Mouse (Mus musculus): ENCODE data around the gene Mcm2. TPM values are rescaled to one million over a fixed set of nuclear protein-coding genes. Genes with fewer than 3 reads are reported as not detected.

The Mcm2 gene
- polyA plus RNA-seq, 1 experiment from 2014 or later, result 53.6 TPM

GRCm38 (mm10) chr6:88936342-88937213, 38.0 kb upstream of the Mcm2 start:
- Histone ChIP-seq H3K4me3 (ENCODE audit: low read depth, low read length) (no peak overlapping the region), H3K36me3 (replicated peaks; ENCODE audit: insufficient read depth, low read length) (no peaks in the 10 kb centered on the region), H3K4me2 (ENCODE audit: low read depth, low read length) (no peak overlapping the region), H3K4me1 (ENCODE audit: insufficient read depth) (no peaks in the 10 kb centered on the region), H3K27ac (ENCODE audit: low read depth) (no peak overlapping the region), H3K27me3 (ENCODE audit: insufficient read depth, low read length) (0 out of 2 replicates have a peak, but pooled peaks cover 5% of the 10 kb centered on the region), H3K9me3 (ENCODE audit: low read length) (no peaks in the 10 kb centered on the region), H3K9ac (replicated peaks) (no peak overlapping the region)
- no peak for ATAC-seq
- TF ChIP-seq CTCF (IDR thresholded peaks at IDR 0.05; ENCODE audit: low read depth) (no peak), EP300 (IDR thresholded peaks at IDR 0.05; ENCODE audit: low read depth) (no peak)
- DNase-seq, result no peak
- WGBS (ENCODE audit: insufficient replicate concordance), result 73% methylated on average over 13 of the region's 13 CpGs

DNA sequence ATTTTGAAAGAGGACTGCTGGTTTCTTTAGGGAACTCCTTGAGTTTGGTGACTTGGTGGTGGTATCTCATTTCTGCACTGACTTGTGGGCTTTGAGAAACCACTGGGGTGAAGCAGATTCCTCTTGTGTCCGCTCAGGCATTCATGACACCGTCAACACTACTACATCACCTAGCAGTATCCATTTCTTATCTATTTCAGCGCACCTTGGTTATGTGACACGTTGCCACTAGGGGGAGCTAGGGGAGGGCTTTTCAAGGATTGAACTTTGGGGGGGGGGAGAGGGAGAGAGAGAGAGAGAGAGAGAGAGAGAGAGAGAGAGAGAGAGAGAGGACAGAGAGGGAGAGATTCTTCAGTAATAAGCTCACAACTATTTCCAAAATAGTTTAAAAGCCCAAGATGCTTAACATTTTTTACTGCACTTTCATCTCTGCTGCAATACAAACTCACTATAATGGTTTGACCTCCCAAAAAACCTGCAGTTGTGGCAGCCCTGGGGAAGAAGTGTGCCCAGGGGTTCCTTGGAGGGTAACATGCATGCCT, 37.2 kb upstream of the Mcm2 start:
- no peaks in the 10 kb centered on the region for H3K36me3 ChIP-seq (replicated peaks; ENCODE audit: insufficient read depth, low read length)

DNA sequence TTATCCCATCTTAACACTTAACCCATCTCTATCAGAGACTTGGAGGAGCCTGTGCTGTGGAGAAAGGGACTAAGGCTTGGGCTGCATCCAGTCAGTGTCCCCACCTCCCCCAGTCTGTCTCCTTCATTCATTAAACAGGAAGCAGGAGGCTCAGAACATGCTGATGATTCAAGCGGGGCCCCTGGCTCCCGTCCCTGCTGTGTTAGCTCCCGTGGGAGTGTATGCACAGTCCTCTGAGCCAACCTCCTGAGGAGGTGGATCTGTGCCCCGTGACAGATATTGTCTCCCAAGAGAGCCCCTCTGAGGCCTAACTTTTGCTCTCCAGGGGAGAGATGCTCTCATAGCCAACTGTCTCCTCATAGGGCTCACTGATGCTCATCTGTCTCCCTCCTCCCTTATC, 36.2 kb upstream of the Mcm2 start:
- DNase-seq, result no peak
- H3K27ac ChIP-seq (ENCODE audit: low read depth), result no peak overlapping the region
- ATAC-seq, result no peak
- H3K9ac ChIP-seq (replicated peaks), result no peak overlapping the region
- no peak overlapping the region for H3K4me3 ChIP-seq (ENCODE audit: low read depth, low read length)
- H3K9me3 ChIP-seq (ENCODE audit: low read length), result no peaks in the 10 kb centered on the region
- H3K36me3 ChIP-seq (replicated peaks; ENCODE audit: insufficient read depth, low read length), result no peaks in the 10 kb centered on the region
- no peak for TF ChIP-seq EP300 (IDR thresholded peaks at IDR 0.05; ENCODE audit: low read depth)
- TF ChIP-seq CTCF (IDR thresholded peaks at IDR 0.05; ENCODE audit: low read depth), result no peak
- 12% methylated on average over 4 of the region's 4 CpGs for WGBS (ENCODE audit: insufficient replicate concordance)
- no peaks in the 10 kb centered on the region for H3K4me1 ChIP-seq (ENCODE audit: insufficient read depth)
- 0 out of 2 replicates have a peak, but pooled peaks cover 5% of the 10 kb centered on the region for H3K27me3 ChIP-seq (ENCODE audit: insufficient read depth, low read length)
- no peak overlapping the region for H3K4me2 ChIP-seq (ENCODE audit: low read depth, low read length)

More for the DNA sequence above, 37.2 kb upstream of the Mcm2 start:
- Histone ChIP-seq H3K9me3 (ENCODE audit: low read length) (no peaks in the 10 kb centered on the region), H3K4me2 (ENCODE audit: low read depth, low read length) (no peak overlapping the region), H3K4me3 (ENCODE audit: low read depth, low read length) (no peak overlapping the region), H3K9ac (replicated peaks) (no peak overlapping the region), H3K27me3 (ENCODE audit: insufficient read depth, low read length) (0 out of 2 replicates have a peak, but pooled peaks cover 5% of the 10 kb centered on the region), H3K4me1 (ENCODE audit: insufficient read depth) (no peaks in the 10 kb centered on the region), H3K27ac (ENCODE audit: low read depth) (no peak overlapping the region)
- WGBS (ENCODE audit: insufficient replicate concordance), result 13% methylated on average over 4 of the region's 4 CpGs
- no peak for DNase-seq
- no peak for ATAC-seq
- TF ChIP-seq CTCF (IDR thresholded peaks at IDR 0.05; ENCODE audit: low read depth), result peak; percentile 69
- TF ChIP-seq EP300 (IDR thresholded peaks at IDR 0.05; ENCODE audit: low read depth), result no peak

DNA sequence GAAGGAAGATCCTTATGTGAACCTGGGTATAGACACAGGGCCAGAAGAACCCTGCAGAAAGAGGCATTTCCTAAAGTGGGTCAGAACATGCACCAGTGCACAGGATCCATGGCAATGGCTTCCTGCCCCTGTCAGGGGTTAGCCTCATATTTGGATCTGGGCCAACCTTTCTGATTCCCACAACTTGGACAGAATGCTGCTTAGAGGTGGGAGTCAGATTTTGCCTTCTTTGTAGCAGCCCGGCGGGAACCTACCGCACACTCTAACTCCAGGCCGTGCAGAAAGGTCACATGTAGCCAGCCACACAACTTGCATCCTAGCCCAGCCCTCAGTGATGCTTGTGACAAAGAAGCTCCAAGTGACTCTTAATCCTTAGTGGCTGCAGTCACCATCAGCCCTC, 35.6 kb upstream of the Mcm2 start:
- DNase-seq (no peak), ATAC-seq (no peak)
- H3K4me1 ChIP-seq (ENCODE audit: insufficient read depth), result no peaks in the 10 kb centered on the region
- no peak overlapping the region for H3K27ac ChIP-seq (ENCODE audit: low read depth)
- 0 out of 2 replicates have a peak, but pooled peaks cover 5% of the 10 kb centered on the region for H3K27me3 ChIP-seq (ENCODE audit: insufficient read depth, low read length)
- H3K9me3 ChIP-seq (ENCODE audit: low read length), result no peaks in the 10 kb centered on the region
- TF ChIP-seq CTCF (IDR thresholded peaks at IDR 0.05; ENCODE audit: low read depth), result no peak
- 72% methylated on average over 4 of the region's 4 CpGs for WGBS (ENCODE audit: insufficient replicate concordance)
- H3K4me3 ChIP-seq (ENCODE audit: low read depth, low read length), result no peak overlapping the region
- H3K36me3 ChIP-seq (replicated peaks; ENCODE audit: insufficient read depth, low read length), result no peaks in the 10 kb centered on the region
- H3K9ac ChIP-seq (replicated peaks), result no peak overlapping the region
- no peak overlapping the region for H3K4me2 ChIP-seq (ENCODE audit: low read depth, low read length)

GRCm38 (mm10) chr6:88931449-88931848, 32.9 kb upstream of the Mcm2 start:
- no peak for DNase-seq
- Histone ChIP-seq H3K9ac (replicated peaks) (no peak overlapping the region), H3K36me3 (replicated peaks; ENCODE audit: insufficient read depth, low read length) (no peaks in the 10 kb centered on the region), H3K27me3 (ENCODE audit: insufficient read depth, low read length) (0 out of 2 replicates have a peak, but pooled peaks cover 5% of the 10 kb centered on the region), H3K27ac (ENCODE audit: low read depth) (no peak overlapping the region), H3K4me1 (ENCODE audit: insufficient read depth) (no peaks in the 10 kb centered on the region), H3K4me3 (ENCODE audit: low read depth, low read length) (no peak overlapping the region), H3K9me3 (ENCODE audit: low read length) (no peaks in the 10 kb centered on the region), H3K4me2 (ENCODE audit: low read depth, low read length) (no peak overlapping the region)
- no peak for ATAC-seq
- 73% methylated on average over 2 of the region's 2 CpGs for WGBS (ENCODE audit: insufficient replicate concordance)
- no peak for TF ChIP-seq CTCF (IDR thresholded peaks at IDR 0.05; ENCODE audit: low read depth)
- TF ChIP-seq EP300 (IDR thresholded peaks at IDR 0.05; ENCODE audit: low read depth), result no peak

GRCm38 (mm10) chr6:88930049-88930448, 31.5 kb upstream of the Mcm2 start:
- Histone ChIP-seq H3K27me3 (ENCODE audit: insufficient read depth, low read length) (0 out of 2 replicates have a peak, but pooled peaks cover 2% of the 10 kb centered on the region), H3K9ac (replicated peaks) (no peak overlapping the region), H3K27ac (ENCODE audit: low read depth) (no peak overlapping the region), H3K9me3 (ENCODE audit: low read length) (no peaks in the 10 kb centered on the region), H3K4me2 (ENCODE audit: low read depth, low read length) (no peak overlapping the region), H3K4me1 (ENCODE audit: insufficient read depth) (no peaks in the 10 kb centered on the region), H3K36me3 (replicated peaks; ENCODE audit: insufficient read depth, low read length) (no peaks in the 10 kb centered on the region), H3K4me3 (ENCODE audit: low read depth, low read length) (no peak overlapping the region)
- no peak for TF ChIP-seq CTCF (IDR thresholded peaks at IDR 0.05; ENCODE audit: low read depth)
- TF ChIP-seq EP300 (IDR thresholded peaks at IDR 0.05; ENCODE audit: low read depth), result no peak
- ATAC-seq (no peak), DNase-seq (no peak)
- WGBS (ENCODE audit: insufficient replicate concordance), result 57% methylated on average over 7 of the region's 7 CpGs
